Mouse (Mus musculus) embryonic fibroblast, embryonic 13.5 days (primary cell): Measurements from ENCODE around the gene Htr5b. TPM values are rescaled to one million over a fixed set of nuclear protein-coding genes. Genes with fewer than 3 reads are reported as not detected.

ENCODE experiments used
- H3K27ac ChIP-seq: 2 replicates; pipeline ENCODE4 v1.5.1; 2012; ENCODE audit warnings: low read length, control low read depth, inconsistent platforms; ENCODE audit not compliant: insufficient read depth
- H3K4me1 ChIP-seq: 2 replicates; pipeline ENCODE4 v1.6.1; 2011; ENCODE audit warnings: low read length; ENCODE audit not compliant: control insufficient read depth, insufficient read depth
- H3K4me3 ChIP-seq: 2 replicates; pipeline ENCODE4 v1.5.1; 2011; ENCODE audit warnings: mild to moderate bottlenecking, control low read depth, low read length; ENCODE audit not compliant: insufficient read depth
- CTCF ChIP-seq: IDR thresholded peaks from 2 replicates; pipeline ENCODE4 v1.5.1; 2011; ENCODE audit warnings: mild to moderate bottlenecking, control low read depth, low read length, moderate library complexity, borderline replicate concordance; ENCODE audit not compliant: insufficient read depth
- POLR2A ChIP-seq: IDR thresholded peaks from 2 replicates; pipeline ENCODE4 v1.6.1; 2011; ENCODE audit warnings: low read depth, mild to moderate bottlenecking, control low read depth, low read length, moderate library complexity
- polyA plus RNA-seq: library from polyadenylated mRNA; stranded (reverse); fragments of >200 nt; gene quantifications from 2 replicates; pipeline ENCODE4 v1.2.4, GENCODE M21; 2011; ENCODE audit warnings: low read depth; ENCODE audit not compliant: missing spikeins, insufficient read length

The Htr5b gene
- polyA plus RNA-seq, 1 experiment: not detected

DNA sequence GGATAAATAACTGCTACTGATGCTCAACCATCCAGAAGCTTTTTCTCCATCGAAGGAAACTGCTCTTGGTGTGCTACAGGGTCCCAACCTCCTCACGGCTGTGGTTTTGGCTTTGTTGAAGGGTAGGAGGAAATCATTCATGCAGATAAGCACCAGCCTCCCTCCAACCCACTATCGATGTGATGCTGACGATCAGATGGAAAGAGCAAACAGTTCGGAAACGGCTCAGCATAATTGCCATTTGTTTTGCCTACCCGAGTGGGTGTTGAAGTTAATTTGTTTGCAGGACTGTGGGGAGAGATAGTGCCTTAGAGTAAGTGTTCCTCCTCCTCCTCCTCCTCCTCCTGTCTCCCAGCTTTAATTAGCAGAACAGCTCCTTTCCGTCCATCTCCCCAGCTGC is 12.1 kb upstream of the Htr5b start:
- TF ChIP-seq POLR2A: no peak
- no peak for TF ChIP-seq CTCF
- no peak overlapping the region for H3K4me3 ChIP-seq
- H3K4me1 ChIP-seq: no peaks in the 10 kb centered on the region
- H3K27ac ChIP-seq: no peak overlapping the region

DNA sequence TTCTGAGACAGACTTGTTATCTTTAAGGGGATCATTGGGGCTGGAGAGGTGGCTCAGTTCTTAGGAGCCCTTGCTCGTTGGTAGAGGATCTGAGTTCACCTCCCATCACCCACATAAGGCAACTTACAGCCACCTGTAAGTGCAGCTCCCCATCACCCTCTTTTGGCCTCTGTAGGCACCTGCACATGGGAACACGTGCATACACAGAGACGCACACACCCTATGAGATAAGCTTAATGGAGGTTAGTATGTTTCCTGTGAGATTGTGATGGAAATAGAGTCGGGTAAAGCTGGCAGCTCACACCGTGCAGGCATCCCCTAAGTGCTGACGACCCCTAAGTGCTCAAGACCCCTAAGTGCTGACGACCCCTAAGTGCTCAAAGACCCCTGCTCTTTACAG is 3.2 kb upstream of the Htr5b start:
- H3K4me3 ChIP-seq: no peak overlapping the region
- peaks cover 7% of the 10 kb centered on the region; the same call in 1 of the 2 replicates for H3K4me1 ChIP-seq
- TF ChIP-seq POLR2A: no peak
- TF ChIP-seq CTCF: no peak
- no peak overlapping the region for H3K27ac ChIP-seq

DNA sequence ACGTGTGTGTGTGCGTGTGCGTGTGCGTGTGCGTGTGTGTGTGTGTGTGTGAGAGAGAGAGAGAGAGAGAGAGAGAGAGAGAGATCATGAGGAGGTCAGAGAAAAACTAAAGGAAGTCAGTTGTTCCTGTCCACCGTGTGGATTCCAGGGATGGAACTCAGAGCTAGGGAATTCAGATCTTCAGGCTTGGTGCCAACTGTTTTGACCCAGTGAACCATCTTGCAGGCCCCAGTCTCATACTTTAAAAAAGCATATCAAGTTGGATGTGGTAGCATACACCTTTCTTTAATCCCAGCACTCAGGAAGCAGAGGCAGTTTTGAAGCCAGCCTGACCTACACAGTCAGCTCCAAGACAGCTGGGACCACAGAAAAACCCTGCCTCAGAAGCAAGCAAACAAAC is 1.0 kb upstream of the Htr5b start:
- no peak overlapping the region for H3K27ac ChIP-seq
- H3K4me1 ChIP-seq: peaks cover 7% of the 10 kb centered on the region; the same call in 1 of the 2 replicates
- TF ChIP-seq CTCF: no peak
- no peak for TF ChIP-seq POLR2A
- H3K4me3 ChIP-seq: no peak overlapping the region

DNA sequence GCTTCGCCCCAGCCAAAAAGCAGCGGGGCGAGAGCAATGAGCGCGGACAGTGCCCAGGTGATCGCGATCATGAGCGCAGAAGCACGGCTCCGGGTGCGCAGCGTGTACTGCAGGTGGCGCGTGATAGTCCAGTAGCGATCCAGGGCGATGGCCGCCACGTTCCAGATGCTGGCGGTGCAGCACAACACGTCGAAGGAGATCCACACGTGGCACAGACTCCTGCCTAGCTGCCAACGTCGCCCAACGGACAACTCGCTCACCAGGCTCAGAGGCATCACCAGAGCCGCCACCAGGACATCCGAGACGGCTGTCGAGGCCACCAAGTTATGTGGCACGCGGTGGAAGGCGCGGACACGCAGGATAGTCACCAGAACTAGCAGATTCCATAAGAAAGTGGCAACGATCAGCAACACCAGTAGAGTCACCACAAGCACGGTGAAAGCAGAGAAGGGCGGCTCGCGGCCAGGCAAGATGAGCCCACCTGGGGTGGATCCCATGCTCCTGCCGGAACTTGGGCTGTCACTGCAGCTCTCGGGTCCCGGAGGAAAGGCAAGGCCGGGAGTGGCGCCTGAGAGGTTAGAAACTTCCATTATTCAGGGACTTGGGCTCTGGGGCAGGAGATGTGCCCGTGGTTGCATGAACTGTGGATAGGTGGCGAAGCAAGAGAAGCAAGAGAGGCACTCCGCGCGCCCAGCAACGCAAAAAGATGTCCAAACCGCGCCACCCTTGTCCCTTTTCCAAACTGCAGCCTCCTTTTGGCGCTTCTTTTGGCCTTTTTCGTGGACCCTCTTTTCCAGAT is 466 bp downstream of the Htr5b start:
- TF ChIP-seq CTCF (no peak), POLR2A (no peak)
- H3K4me1 ChIP-seq: peaks cover 7% of the 10 kb centered on the region; the same call in 1 of the 2 replicates
- peak overlapping the region; percentile 28 for H3K4me3 ChIP-seq
- no peak overlapping the region for H3K27ac ChIP-seq

DNA sequence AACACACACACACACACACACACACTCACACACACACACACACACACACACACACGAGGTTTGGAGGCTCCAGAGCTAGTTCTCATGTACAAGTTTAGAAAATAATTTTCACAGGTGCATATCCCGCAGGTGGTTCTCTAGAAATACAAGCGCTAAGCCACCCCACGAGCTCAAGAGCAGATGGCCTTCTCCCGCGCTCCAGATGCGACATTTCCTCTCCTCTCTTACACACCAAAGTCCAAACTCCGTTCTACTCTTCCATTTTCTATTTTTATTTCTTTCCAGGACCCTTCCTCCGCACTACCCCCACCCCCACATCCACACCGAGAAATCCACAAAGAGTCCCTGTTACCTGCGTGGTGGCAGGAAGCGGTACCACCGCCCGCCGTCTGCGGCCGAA is 1.2 kb downstream of the Htr5b start:
- Histone ChIP-seq H3K4me3 (no peak overlapping the region), H3K4me1 (peaks cover 7% of the 10 kb centered on the region; the same call in 1 of the 2 replicates), H3K27ac (no peak overlapping the region)
- no peak for TF ChIP-seq CTCF
- no peak for TF ChIP-seq POLR2A

DNA sequence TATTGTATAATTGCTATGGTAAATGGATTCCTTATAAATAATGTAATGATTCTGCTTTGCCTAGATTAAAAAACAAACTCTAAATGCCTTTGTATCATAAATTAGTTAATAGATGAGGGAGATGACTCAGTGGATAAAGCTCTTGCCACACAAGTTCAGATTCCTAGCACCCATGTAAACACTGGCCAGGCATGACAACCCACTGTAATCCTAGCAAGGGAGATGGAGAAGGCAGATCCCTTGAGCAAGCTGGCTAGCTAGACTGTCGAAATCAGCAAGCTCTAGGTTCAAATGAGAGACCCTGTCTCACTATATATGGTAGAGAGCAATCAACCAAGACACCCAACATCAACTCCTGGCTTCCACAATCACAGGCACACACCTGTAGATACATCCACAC is 9.7 kb downstream of the Htr5b start:
- no peaks in the 10 kb centered on the region for H3K4me1 ChIP-seq
- no peak overlapping the region for H3K27ac ChIP-seq
- no peak overlapping the region for H3K4me3 ChIP-seq
- TF ChIP-seq CTCF: no peak
- TF ChIP-seq POLR2A: no peak

DNA sequence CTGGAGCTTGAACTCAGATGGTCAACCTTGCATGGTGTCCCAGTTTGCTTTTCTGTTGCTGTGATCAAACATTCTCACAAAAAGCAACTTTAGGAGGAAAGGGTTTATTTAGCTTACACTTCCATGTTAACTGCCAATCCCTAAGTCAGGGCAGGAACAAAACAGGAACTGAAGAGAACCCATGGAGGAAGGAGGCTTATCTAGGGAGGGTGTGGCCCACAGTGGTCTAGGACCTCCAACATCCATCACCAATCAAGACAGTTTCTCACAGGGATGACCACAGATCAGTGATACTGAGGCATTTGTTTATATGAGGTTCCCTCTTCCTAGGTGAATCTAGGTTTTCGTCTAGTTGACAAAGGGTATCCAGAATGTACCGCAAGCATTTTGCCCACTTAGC is 16.3 kb downstream of the Htr5b start:
- TF ChIP-seq POLR2A (no peak), CTCF (no peak)
- no peaks in the 10 kb centered on the region for H3K4me1 ChIP-seq

DNA sequence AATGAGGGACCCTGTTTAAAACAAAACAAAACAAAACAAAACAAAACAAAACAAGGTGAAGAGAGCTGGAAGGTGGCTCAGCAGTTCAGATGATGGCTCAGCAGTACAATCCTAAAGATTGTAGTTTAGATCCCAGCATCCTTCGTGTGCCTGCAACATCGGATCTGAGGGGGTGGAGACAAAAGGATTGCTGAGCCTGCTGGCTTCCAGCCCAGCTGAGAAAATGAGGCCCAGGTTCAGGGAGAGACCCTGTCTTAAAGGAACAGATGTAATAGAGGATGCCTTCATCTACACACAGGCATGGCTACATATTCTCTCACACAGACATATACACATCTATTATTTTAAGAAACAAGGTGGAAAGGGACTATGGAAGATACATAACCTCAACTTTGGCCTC is 17.1 kb downstream of the Htr5b start:
- TF ChIP-seq POLR2A: no peak
- no peak for TF ChIP-seq CTCF
- H3K4me3 ChIP-seq: no peak overlapping the region

More for the DNA sequence above, 16.3 kb downstream of the Htr5b start:
- Histone ChIP-seq H3K4me3 (no peak overlapping the region), H3K27ac (no peak overlapping the region)

DNA sequence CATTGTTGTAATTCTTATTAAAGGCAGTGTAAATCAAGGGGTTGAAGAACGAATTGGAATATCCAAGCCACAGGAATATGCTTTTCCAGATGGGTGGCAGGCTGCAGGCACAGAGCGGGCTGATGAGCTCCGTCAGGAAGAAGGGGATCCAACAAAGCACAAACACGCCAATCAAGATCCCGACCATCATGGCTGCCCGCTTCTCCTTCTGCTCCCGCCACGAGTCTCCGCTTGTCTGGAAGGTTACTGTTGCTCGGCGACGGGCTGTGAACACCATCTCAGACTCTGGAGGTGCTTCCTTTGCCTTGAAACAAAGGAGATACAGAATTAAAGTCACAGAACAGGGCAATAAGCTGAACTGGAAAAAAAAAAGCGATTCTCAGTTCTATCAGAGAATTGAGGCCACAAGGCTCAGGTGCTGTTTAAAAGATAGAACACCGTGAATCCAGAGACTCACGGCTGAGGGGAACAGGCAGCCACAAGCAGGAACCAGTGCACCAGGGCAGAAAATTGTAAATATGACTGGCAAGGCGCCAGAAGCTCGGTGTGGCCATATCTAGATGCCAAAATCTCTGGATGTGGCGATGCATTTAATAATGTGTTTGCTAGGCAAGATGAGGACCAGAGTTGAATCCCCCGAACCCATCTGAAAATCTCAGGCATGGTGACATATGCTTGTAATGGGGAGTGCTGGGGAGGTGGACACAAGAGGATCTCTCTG is 17.7 kb downstream of the Htr5b start:
- no peak overlapping the region for H3K27ac ChIP-seq
- H3K4me3 ChIP-seq: no peak overlapping the region
- H3K4me1 ChIP-seq: no peaks in the 10 kb centered on the region
- TF ChIP-seq CTCF: no peak
- no peak for TF ChIP-seq POLR2A

More for the DNA sequence above, 17.1 kb downstream of the Htr5b start:
- Histone ChIP-seq H3K4me1 (no peaks in the 10 kb centered on the region), H3K27ac (no peak overlapping the region)

DNA sequence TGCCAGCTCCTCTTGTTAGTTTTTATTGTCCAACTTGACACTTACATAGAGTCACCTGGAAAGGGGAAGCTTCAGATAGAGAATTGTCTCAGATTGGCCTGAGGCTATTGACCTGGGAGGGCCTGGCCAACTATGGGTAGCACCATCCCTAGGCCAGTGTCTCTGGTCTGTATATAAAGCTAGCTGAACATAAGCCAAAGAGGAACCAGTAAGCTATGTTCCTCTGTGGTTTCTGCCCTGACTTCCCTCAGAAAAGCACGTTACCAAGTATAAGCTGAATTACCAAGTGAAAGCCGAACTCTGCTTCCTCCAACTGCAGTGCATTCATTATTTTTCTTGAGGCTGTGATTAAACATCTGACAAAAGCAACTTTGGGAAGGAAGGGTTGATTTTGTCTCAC is 19.5 kb downstream of the Htr5b start:
- Histone ChIP-seq H3K27ac (no peak overlapping the region), H3K4me1 (no peaks in the 10 kb centered on the region), H3K4me3 (no peak overlapping the region)
- no peak for TF ChIP-seq CTCF
- TF ChIP-seq POLR2A: no peak
